Mouse (Mus musculus): Measurements from ENCODE around the gene Sirt5.

DNA sequence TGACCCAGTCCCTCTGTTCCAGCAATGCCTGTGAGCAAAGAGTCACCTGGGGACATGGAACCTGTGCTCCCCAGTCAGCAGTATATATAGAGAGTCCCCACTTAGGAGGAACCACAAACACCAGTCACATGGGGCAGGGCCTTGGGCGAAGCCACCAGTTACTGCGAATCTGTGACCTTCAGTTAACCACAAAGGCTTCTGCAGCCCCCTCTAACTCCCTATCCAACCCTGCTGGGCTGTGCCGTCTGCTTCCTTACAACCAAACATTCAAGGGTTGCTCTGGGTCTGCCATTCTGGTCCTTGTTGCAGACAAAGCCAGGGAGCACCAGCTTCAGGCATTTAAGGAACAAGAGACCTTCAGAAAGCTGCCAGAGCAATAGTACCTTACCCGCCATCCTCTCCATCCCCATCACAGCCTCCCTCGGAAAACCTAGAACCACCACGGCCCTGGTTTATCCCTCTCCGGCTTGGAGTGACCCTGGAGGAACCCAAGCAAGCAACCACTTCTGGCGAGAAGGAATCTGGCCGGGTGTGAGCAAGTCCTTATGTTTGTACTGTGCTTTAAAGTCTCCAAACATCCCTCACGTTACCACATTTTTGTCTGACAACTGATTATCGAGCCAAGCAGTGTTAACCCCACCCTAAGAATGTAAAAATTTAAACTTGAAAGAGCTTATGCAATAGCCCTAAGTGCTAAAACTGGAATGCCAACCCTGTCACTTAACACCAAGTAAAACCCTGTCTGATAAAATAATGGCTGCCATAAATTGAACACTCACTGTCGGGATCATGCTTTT is 28.7 kb upstream of the Sirt5 start:
- no peak for TF ChIP-seq CTCF (IDR thresholded peaks at IDR 0.05; ENCODE audit: control insufficient read depth, insufficient read depth, insufficient read length)
- no peak for TF ChIP-seq CEBPB (IDR thresholded peaks at IDR 0.05; ENCODE audit: low read depth)
- TF ChIP-seq MYOD1 (IDR thresholded peaks at IDR 0.05; ENCODE audit: control insufficient read depth, insufficient read length, low read depth), result no peak

All from C2C12 (cell line).